Mouse (Mus musculus) bone marrow macrophage, adult 2 months (primary cell): Measurements from ENCODE around the gene Kif13a.

Source experiments
- CTCF ChIP-seq: IDR thresholded peaks from 2 replicates; pipeline ENCODE4 v1.5.1; 2012; ENCODE audit warnings: low read depth, mild to moderate bottlenecking, low read length, moderate library complexity
- POLR2A ChIP-seq: IDR thresholded peaks from 2 replicates; pipeline ENCODE4 v1.6.1; 2012; ENCODE audit warnings: mild to moderate bottlenecking, low read depth, low read length, borderline replicate concordance

- TF ChIP-seq CTCF: no peak
- no peak for TF ChIP-seq POLR2A
Measured at GRCm38 (mm10) chr13:46902568-46903255, 27.0 kb downstream of the Kif13a start.
